Mouse (Mus musculus) CD4-positive naive resting alpha-beta T cell, adult 57 days (primary cell): Measurements from ENCODE around the gene Tm7sf2. TPM values are rescaled to one million over a fixed set of nuclear protein-coding genes. Genes with fewer than 3 reads are reported as not detected.

Experiments
- total RNA-seq: library from RNA; stranded (reverse); gene quantifications from one replicate; pipeline ENCODE4 v1.2.4, GENCODE M21; 2023

Tm7sf2 gene
- total RNA-seq, result 18.6 TPM

DNA sequence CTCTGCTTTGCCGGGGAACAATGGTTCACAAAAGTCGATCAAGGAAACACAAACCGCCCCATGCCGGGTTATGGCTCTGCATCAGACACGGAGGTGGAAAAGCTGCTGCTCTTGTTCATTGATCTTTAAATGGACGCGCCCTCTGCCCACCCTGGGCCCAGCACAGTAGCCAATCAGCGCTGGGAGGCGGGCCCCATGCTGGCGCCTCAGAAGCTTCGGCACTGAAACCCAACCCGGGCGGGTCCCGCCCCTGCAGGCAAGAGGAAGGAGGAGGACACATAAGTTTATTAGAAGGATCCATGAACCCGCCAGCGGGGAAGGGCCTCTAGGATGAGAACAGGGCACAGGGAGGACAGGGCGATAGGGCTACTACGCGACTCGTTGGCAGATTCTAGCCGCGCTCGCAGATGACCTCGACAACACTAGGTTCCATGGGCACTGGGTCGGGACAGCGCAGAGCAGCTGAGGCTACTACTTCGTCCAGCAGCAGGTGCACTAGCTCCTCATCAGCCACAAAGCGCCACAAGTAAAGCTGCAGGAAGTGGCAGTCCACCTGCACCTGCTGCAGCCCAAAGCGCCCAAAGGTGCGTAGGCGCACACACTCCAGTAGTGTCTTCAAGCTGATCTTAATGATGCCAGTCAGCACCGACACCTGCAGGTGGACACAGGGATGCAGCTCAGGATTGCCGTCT, at the start of gene Tm7sf2:
Gene Tm7sf2, minus strand, starts transcription at position 650 of the 692 bp plus-strand sequence.

DNA sequence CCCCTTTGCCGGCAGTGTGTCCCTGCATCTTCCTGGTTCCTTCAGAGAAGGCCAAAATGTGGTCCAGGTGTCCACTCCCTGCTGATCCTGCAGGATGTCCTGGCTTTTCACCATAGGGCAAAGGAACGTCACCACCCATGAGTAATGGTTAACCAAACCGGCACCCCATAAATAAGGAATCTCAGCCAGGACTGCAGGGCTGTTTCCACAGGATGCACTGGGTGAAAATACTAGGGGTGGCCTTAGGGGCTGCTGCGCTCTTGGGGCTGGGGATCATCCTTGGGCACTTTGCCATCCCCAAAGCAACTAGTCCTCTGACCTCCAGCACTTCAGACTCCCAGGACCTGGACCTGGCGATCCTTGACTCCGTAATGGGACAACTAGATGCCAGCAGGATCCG, 37.4 kb upstream of the Tm7sf2 start, which contains the start of gene Naaladl1:
Gene Naaladl1, plus strand, starts transcription at position 197 of the 400 bp plus-strand sequence.

DNA sequence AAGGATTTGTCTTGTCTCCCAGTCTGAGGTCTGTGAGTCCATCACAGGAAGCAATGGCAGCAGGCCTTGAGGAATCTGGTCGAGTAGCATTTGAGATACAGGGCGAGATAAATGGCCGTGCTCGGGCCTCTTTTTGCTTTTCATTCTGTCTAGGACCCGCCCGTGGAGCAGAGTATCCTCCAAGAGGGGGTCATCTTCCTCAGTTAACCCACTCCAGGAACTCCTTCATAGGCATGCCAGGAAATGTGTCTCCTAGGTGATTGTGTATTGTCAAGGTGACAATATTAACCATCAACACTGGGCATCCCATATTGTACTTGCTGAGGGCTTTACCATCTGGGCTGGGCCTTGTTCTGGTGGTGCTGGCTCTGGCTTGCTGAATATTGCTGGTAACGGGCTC, 25.9 kb upstream of the Tm7sf2 start, which contains the start of gene AC131692.1:
Gene AC131692.1, plus strand, starts transcription at position 301 of the 400 bp plus-strand sequence.

DNA sequence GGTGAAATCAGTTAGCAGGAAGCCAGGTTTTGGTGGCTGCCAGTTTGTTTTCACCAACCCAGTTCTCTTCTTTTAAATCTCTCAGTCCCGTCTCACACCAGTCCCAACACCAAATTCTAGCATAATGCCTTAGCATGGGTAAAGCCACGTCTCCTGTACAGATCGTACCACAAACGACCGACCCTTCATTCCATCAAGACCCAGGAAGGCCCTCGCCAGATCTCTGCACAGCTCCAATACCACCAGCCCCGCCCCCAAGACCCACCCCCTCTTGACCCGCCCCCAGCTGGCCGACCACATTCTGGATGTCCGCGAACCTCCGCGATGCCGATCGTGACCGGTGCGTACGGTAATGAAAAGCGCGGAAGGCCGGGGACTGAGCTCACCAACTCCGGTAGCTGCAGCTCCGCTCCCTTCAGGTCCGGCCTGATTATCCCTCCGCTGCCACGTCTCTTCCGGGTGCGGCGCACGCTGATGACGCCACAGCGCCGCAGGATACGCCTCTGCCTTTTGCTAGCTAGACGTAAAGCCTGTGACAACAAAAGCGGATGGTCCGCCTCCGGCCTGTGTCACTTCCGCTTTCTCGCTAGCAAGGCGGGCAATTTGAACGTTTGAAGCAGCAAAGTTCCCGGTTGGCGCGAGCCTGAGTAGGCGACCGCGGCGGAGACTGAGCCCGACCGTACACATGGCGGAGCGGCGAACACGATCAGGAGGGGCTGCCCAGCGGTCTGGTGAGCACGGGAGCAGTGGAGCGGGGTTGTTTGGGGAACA, 16.5 kb upstream of the Tm7sf2 start, which contains the start of the genes Zfpl1 and Cdca5:
Gene Zfpl1, minus strand, starts transcription at position 479 of the 771 bp plus-strand sequence.
Gene Cdca5, plus strand, starts transcription at position 506 of the 771 bp plus-strand sequence.

DNA sequence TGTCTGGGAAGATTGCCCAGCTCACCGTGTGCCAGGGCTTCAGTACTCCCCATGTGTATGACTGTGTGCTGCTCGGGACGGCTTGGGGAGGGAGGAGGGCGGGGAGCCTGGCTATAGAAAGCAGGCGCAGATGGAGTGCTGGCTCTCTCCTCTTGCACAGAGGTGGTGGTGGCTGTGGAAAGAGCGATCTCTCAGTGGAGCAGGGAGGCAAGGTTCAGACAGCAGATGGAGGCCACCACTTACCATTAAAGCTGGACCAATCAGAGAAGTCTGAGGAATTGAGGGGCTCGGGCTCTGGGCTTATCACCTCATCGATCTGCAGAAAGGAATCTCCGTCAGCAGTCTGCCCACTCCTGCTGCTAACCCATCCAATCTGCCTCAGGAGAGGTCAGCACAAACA, 14.0 kb upstream of the Tm7sf2 start, which contains the start of gene Gm28374:
Gene Gm28374, minus strand, starts transcription at position 101 of the 400 bp plus-strand sequence.

DNA sequence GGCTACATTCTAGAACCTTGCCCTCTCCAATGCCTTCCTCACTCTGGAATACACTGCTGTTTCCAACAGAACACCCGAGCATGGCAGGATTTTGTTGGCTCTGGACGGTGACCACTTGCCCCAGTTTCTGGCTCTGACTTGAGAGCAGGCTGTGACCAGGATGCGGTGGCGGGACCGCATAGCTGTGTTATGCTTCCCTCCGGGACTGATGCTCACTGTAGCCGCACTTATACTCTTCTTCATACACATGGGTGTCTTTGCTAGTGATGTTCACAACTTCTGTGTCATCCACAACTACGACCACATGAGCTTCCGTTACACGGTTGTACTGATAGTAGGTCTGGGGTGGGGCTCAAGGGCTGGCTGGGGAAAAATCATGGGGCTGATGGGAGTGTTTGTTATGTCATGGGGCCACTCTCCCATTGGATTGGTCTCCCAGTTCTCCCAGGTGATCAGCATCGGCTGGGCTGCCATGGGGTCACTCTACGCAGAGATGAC, 11.9 kb upstream of the Tm7sf2 start, which contains the start of gene Tmem262:
Gene Tmem262, plus strand, starts transcription at position 51 of the 498 bp plus-strand sequence.

DNA sequence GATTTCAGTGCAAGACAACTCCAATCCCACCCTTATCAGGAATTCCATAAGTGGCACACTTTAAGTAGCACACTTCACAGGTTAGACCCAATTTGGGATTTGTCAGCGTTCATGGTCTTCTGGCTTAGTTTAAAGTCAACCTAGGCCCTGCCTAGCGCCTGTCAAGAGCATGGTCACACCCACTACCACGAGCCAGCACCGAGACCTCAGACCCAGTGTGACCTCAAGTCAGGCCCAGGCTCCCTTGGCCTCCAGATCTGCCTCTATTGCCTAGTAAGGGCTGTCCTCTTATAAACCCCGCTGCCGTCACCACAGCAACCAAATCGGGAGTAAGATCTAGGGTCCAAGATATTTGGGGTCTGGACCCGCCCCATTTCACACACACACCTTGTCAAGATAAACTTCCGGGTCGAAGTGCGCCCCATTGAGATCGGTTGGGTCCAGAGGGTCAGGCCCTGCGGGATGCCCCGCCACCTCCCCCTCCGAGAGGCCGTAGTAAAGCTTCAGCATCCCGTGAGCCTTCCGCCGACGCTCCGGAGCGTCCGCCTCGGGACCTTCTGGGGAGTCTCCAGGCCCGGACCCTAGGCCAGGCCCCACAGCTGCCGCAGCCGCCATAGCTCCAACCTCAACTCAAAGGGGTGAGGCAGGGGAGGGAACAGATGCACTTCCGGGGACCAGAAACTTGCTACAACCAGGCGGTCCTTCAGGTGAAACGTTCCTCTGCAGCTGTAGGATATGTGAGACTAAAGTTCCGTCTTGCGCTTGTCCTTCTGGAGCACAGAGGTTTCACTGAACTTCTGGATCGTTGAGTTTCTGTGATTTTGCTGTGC, 8.6 kb upstream of the Tm7sf2 start, which contains the start of gene Vps51:
Gene Vps51, minus strand, starts transcription at position 668 of the 830 bp plus-strand sequence.

DNA sequence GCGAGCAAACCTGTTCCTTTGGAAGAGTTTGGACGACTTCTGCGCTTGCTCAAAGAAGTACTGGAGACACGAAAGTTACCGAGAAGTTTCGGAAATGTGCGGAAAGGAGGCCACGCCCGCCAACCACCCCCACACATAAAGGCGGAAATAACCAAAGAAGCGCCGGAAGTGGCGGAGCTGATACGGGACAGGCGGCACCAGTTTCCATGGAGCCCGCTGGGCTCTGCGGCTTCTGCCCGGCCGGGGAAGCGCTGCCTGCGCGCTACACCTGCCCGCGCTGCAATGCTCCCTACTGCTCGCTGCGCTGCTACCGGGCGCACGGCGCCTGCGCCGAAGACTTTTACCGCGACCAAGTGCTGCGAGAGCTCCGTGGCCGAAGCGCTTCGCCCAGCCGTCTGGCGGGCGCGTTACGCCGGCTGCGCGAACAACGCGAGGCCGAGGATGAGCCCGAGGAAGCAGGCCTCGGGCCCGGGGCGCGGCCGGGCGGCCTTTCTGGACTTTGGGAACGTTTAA, 7.1 kb downstream of the Tm7sf2 start, which contains the start of gene Znhit2:
Gene Znhit2, plus strand, starts transcription at position 172 of the 513 bp plus-strand sequence.

DNA sequence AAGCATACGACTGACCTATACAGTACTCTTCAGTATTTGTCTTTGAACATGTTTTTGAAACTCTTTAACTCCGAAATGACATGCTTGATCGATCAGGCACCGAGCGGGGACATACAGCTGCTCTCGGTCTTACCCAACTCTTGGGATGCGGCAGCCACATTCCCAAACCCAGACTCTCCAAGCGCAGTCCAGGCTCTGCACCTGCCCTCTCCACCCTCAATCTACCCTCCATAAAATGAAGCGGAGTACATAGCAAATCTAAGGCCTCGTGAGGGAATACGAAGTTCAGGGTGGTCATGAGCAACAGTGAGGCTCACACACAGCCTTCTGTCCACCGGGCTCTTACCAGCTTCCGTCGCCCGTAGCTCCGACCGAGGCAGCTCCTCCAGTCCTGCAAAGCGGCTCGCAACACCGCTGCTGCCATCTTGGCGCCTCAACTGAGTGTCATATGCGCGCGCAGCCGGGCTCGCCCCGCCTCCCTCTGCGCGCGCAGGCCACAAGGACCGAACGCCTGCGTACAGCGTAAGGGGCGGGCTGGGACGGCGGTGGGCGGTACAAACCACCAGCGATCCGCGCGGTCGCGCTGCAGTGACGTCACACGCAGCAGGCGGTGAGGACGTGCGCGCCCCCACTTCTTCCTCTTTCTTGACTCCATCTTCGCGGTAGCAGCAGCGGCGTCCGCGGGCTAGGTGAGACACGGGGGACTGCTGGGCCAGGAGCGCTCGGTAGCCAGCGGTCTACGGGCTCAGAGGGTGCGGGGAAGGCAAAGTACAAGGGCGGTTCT, 10.7 kb downstream of the Tm7sf2 start, which contains the start of the genes Mrpl49 and Fau:
Gene Mrpl49, minus strand, starts transcription at position 473 of the 784 bp plus-strand sequence.
Gene Fau, plus strand, starts transcription at position 532 of the 784 bp plus-strand sequence.

DNA sequence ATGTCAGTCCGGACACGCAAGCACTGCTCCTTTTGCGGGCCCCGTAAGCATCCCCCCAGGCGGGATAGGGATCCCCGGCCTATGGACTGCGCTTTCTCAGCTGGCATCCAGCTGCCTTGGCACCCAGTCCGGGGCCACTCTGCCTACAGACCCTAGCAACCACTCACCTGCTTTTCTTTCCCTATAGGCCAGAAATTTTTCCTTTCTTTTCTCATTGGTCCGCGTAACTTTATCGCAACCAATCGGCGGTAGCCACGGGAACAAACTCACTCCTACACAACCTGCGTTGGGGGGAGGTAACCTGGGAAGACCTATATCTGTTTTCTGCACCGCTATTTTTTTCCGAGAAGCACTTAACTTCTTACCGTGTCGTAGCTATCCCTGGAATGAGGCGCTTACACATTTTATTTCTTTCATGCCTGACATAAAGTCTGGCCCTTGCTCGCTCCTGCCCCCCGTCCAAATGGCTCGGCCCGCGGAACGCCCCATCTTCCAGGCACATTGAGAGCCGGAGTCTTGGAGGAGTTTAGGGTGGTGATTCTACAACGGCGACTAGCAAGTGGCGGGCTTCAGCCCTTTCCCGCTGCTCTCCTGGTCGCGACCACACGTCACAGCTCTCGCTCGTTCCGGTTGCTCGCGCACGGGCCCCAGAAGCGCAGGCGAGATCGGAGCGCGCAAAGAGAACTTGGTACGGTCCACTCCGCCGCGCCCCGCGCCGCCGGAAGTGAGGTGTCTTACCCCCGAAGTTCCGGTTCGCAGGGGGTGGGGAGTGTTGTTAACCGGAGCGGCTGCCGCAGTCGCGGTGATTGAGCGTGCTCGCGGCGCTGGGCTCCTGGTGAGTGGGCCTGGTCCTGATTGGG, 21.6 kb downstream of the Tm7sf2 start, which contains the start of gene Syvn1:
Gene Syvn1, plus strand, starts transcription at position 283 of the 860 bp plus-strand sequence.

DNA sequence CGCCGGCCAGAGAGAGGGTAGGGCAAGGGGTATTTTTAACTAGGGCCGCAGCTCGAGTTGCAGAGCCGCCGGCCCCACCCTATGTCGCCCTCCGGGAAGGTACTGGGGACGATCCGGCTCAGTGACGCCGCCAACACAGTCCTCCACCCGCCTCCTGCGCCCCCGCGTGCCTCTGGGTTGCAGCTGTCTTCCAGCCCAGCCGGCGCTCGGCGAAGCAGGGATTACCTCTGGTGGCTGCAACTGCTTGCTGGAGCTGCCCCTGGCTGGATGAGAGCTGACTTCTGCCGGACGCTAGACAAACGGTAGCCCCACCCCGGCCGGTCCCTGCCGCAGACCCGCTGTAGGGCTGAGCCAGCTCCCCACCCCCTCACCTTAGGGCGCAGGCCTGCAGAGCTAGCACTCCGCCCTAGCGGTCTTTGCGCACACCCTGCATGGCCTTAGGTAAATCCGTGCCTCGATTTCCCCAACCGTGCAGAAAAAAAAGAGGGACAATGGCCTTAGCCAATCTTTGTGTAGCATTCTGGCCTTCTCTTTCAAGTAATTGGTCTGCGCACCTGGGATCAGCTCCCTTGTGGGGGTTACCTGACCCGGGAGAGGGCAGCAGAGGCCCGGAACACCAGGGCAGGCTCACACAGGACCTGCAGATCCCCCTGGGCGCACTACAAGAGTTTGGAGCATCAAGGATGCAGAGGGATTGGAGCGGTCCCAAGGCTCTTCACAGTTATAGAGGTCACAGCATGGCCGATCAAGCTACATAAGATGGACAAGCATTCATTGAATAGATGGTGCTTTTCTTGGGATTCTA, 52.5 kb downstream of the Tm7sf2 start, which contains the start of gene Capn1:
Gene Capn1, minus strand, starts transcription at position 387 of the 805 bp plus-strand sequence.

Other genes starting within 250 kb of the Tm7sf2 start
- 161 TPM for gene Frmd8, start 193.1 kb downstream of the Tm7sf2 start, total RNA-seq
- 29.7 TPM for gene Slc25a45, start 190.6 kb downstream of the Tm7sf2 start, total RNA-seq
- 2.4 TPM for gene Tigd3, start 174.2 kb downstream of the Tm7sf2 start, total RNA-seq
- gene Dpf2, start 155.4 kb downstream of the Tm7sf2 start, total RNA-seq, result 153 TPM
- gene Cdc42ep2, start 143.6 kb downstream of the Tm7sf2 start, total RNA-seq, result 0.38 TPM
- 60.3 TPM for gene Pola2, start 104.2 kb downstream of the Tm7sf2 start, total RNA-seq
- not detected for gene Slc22a20, start 82.2 kb downstream of the Tm7sf2 start, total RNA-seq
- 129 TPM for gene Capn1, start 52.5 kb downstream of the Tm7sf2 start, total RNA-seq
- 56.5 TPM for gene Syvn1, start 21.8 kb downstream of the Tm7sf2 start, total RNA-seq
- 21.1 TPM for gene Mrpl49, start 10.6 kb downstream of the Tm7sf2 start, total RNA-seq
- gene Fau, start 10.5 kb downstream of the Tm7sf2 start, total RNA-seq, result 3,183 TPM
- gene Znhit2, start 7.2 kb downstream of the Tm7sf2 start, total RNA-seq, result 15.9 TPM
- gene Vps51, start 8.9 kb upstream of the Tm7sf2 start, total RNA-seq, result 112 TPM
- gene Tmem262, start 11.7 kb upstream of the Tm7sf2 start, total RNA-seq, result not detected
- gene Gm28374, start 13.9 kb upstream of the Tm7sf2 start, total RNA-seq, result 1.7 TPM
- 62.2 TPM for gene Zfpl1, start 16.6 kb upstream of the Tm7sf2 start, total RNA-seq
- 0.95 TPM for gene Cdca5, start 16.6 kb upstream of the Tm7sf2 start, total RNA-seq
- gene AC131692.1, start 26.0 kb upstream of the Tm7sf2 start, total RNA-seq, result not detected
- gene Naaladl1, start 37.4 kb upstream of the Tm7sf2 start, total RNA-seq, result not detected
- 13.2 TPM for gene Sac3d1, start 50.3 kb upstream of the Tm7sf2 start, total RNA-seq
- 33.3 TPM for gene Snx15, start 59.9 kb upstream of the Tm7sf2 start, total RNA-seq
- not detected for gene Batf2, start 72.6 kb upstream of the Tm7sf2 start, total RNA-seq
- gene Arl2, start 73.2 kb upstream of the Tm7sf2 start, total RNA-seq, result 26.4 TPM
- gene Majin, start 116.0 kb upstream of the Tm7sf2 start, total RNA-seq, result not detected
- gene Gpha2, start 158.0 kb upstream of the Tm7sf2 start, total RNA-seq, result not detected
- 26.0 TPM for gene Ppp2r5b, start 167.5 kb upstream of the Tm7sf2 start, total RNA-seq
- gene Atg2a, start 173.3 kb upstream of the Tm7sf2 start, total RNA-seq, result 188 TPM
- gene Ehd1, start 208.4 kb upstream of the Tm7sf2 start, total RNA-seq, result 24.4 TPM
- 8.2 TPM for gene Cdc42bpg, start 238.1 kb upstream of the Tm7sf2 start, total RNA-seq